Mouse (Mus musculus): Measurements from ENCODE around the gene Sept10. TPM values are rescaled to one million over a fixed set of nuclear protein-coding genes. Genes with fewer than 3 reads are reported as not detected.
A peak's percentile ranks its signal among the peaks of the same experiment; 100 is the strongest.

Gene Sept10
- polyA plus RNA-seq, 1 experiment from 2014 or later, result 9.4 TPM

DNA sequence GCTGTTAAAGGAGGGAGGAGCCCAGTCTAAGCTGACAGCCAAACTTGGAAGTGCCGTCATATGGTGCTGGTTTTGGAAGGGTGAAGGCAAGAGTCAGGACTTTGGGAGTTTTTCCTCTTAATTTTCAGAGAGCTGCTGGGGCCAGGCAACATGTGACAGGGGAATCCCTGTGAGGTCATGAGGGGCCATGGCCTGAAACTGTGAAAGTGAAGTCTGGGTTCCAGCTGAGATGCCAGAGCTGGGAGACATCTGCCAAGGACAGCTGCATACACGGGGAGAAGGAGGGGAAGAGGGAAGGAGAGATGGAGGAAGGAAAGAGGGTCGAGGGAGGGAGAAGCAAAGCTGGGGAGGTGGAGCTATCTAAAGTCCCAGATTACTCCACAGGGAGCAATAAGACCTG is 16.1 kb upstream of the Sept10 start:
- Histone ChIP-seq H3K4me1 (ENCODE audit: control insufficient read depth, low read depth, low read length) (no peaks in the 10 kb centered on the region), H3K9me3 (replicated peaks; ENCODE audit: control insufficient read depth, low read length) (no peaks in the 10 kb centered on the region), H3K27me3 (ENCODE audit: control insufficient read depth, insufficient read depth, low read depth, low read length) (no peaks in the 10 kb centered on the region), H3K27ac (ENCODE audit: low read length) (no peak overlapping the region), H3K36me3 (ENCODE audit: control insufficient read depth, insufficient read depth) (no peaks in the 10 kb centered on the region), H3K9ac (ENCODE audit: low read depth, low read length) (no peak overlapping the region), H3K4me3 (ENCODE audit: low read depth, low read length) (no peak overlapping the region), H3K4me2 (ENCODE audit: low read depth, low read length) (no peak overlapping the region)
- 32% methylated on average over 3 of the region's 3 CpGs for WGBS (ENCODE audit: insufficient replicate concordance)
- no peak for ATAC-seq (ENCODE audit: low read depth)

DNA sequence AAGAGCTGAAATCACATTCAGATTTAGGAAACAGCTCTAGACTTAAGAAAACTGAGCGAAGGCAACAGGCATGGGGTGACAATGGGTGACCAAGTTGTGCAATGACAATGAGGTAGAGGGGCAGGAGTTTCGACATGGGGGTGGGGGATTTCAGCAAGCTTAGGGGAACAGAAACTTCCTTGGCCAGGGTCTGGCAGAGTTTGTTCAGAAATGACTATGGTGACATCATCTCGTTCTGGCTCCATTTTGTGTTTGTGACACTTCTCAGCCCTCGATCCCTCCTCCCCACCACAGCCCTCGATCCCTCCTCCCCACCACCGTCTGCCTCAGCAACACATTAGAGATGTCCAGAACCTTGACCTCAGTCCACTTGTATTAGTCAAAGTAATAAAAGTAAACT is 14.8 kb upstream of the Sept10 start:
- no peak overlapping the region for H3K27ac ChIP-seq (ENCODE audit: low read length)
- H3K36me3 ChIP-seq (ENCODE audit: control insufficient read depth, insufficient read depth), result no peaks in the 10 kb centered on the region
- H3K4me2 ChIP-seq (ENCODE audit: low read depth, low read length), result no peak overlapping the region
- H3K9ac ChIP-seq (ENCODE audit: low read depth, low read length), result no peak overlapping the region
- 49% methylated on average over 6 of the region's 6 CpGs for WGBS (ENCODE audit: insufficient replicate concordance)
- H3K4me1 ChIP-seq (ENCODE audit: control insufficient read depth, low read depth, low read length), result no peaks in the 10 kb centered on the region
- H3K27me3 ChIP-seq (ENCODE audit: control insufficient read depth, insufficient read depth, low read depth, low read length), result no peaks in the 10 kb centered on the region
- no peaks in the 10 kb centered on the region for H3K9me3 ChIP-seq (replicated peaks; ENCODE audit: control insufficient read depth, low read length)
- no peak overlapping the region for H3K4me3 ChIP-seq (ENCODE audit: low read depth, low read length)
- ATAC-seq (ENCODE audit: low read depth), result no peak

GRCm38 (mm10) chr10:59235847-59236246 is 14.2 kb upstream of the Sept10 start:
- 38% methylated on average over 4 of the region's 4 CpGs for WGBS (ENCODE audit: insufficient replicate concordance)
- ATAC-seq (ENCODE audit: low read depth), result no peak

GRCm38 (mm10) chr10:59235227-59235626 is 13.6 kb upstream of the Sept10 start:
- Histone ChIP-seq H3K4me2 (ENCODE audit: low read depth, low read length) (no peak overlapping the region), H3K9me3 (replicated peaks; ENCODE audit: control insufficient read depth, low read length) (no peaks in the 10 kb centered on the region), H3K36me3 (ENCODE audit: control insufficient read depth, insufficient read depth) (no peaks in the 10 kb centered on the region), H3K27me3 (ENCODE audit: control insufficient read depth, insufficient read depth, low read depth, low read length) (no peaks in the 10 kb centered on the region), H3K4me1 (ENCODE audit: control insufficient read depth, low read depth, low read length) (no peaks in the 10 kb centered on the region), H3K4me3 (ENCODE audit: low read depth, low read length) (no peak overlapping the region), H3K27ac (ENCODE audit: low read length) (no peak overlapping the region), H3K9ac (ENCODE audit: low read depth, low read length) (no peak overlapping the region)
- no peak for ATAC-seq (ENCODE audit: low read depth)
- 72% methylated on average over 2 of the region's 2 CpGs for WGBS (ENCODE audit: insufficient replicate concordance)

More at GRCm38 (mm10) chr10:59235847-59236246, 14.2 kb upstream of the Sept10 start:
- H3K4me2 ChIP-seq (ENCODE audit: low read depth, low read length), result no peak overlapping the region
- H3K27me3 ChIP-seq (ENCODE audit: control insufficient read depth, insufficient read depth, low read depth, low read length), result no peaks in the 10 kb centered on the region
- no peak overlapping the region for H3K27ac ChIP-seq (ENCODE audit: low read length)
- H3K9ac ChIP-seq (ENCODE audit: low read depth, low read length), result no peak overlapping the region
- H3K4me1 ChIP-seq (ENCODE audit: control insufficient read depth, low read depth, low read length), result no peaks in the 10 kb centered on the region
- no peak overlapping the region for H3K4me3 ChIP-seq (ENCODE audit: low read depth, low read length)
- no peaks in the 10 kb centered on the region for H3K9me3 ChIP-seq (replicated peaks; ENCODE audit: control insufficient read depth, low read length)
- no peaks in the 10 kb centered on the region for H3K36me3 ChIP-seq (ENCODE audit: control insufficient read depth, insufficient read depth)

DNA sequence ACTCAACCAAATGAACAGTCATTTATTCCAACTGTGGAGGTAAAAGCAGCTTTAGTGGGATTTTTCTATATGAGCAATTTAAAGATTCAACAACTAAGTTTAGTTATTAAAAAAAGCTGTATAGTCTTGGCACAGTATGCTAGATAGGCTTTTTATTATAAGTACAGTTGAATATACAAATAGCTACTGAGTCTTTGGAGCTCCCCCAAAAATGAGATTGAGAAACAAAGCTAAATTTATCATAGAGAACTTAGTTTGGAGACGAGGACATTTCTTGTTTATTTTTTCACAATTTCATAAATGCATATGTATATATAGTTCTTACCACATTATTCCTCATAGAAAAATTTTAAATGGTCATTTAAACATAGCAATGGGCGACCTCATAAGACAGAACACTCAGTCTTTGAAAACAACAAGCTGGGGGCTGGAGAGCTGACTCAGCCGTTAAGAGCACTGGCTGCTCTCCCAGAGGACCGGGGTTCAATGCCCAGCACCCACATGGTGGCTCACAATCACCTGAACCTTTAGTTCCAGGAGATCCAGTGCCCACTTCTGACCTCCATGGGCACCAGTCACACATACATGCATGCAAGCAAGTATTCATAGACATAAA is 7.7 kb upstream of the Sept10 start:
- H3K9me3 ChIP-seq (replicated peaks; ENCODE audit: control insufficient read depth, low read length), result no peaks in the 10 kb centered on the region
- WGBS (ENCODE audit: insufficient replicate concordance), result 47% methylated on average over 4 of the region's 4 CpGs
- ATAC-seq (ENCODE audit: low read depth), result no peak
- no peaks in the 10 kb centered on the region for H3K27me3 ChIP-seq (ENCODE audit: control insufficient read depth, insufficient read depth, low read depth, low read length)
- no peaks in the 10 kb centered on the region for H3K36me3 ChIP-seq (ENCODE audit: control insufficient read depth, insufficient read depth)
- H3K4me3 ChIP-seq (ENCODE audit: low read depth, low read length), result no peak overlapping the region
- no peak overlapping the region for H3K4me2 ChIP-seq (ENCODE audit: low read depth, low read length)
- H3K4me1 ChIP-seq (ENCODE audit: control insufficient read depth, low read depth, low read length), result no peaks in the 10 kb centered on the region
- H3K27ac ChIP-seq (ENCODE audit: low read length), result no peak overlapping the region
- no peak overlapping the region for H3K9ac ChIP-seq (ENCODE audit: low read depth, low read length)

DNA sequence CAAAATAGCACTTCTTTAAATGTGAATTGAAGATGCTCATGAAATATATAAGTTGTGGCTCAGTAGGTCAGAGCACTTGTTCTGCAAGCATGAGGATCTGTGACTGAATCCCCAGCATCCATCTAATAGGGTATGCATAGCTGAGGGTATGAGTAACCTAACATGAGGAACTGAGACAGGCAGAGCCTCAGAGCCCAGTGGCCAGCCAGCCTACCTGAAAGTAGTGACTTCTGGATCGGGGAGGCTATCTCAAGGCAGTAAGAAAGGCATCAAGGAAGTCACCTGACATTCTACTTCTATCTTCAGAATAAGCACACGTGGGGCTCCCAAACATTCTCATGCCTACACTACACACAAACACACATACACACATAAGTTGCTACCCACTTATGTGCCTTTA is 3.5 kb upstream of the Sept10 start:
- Histone ChIP-seq H3K9me3 (replicated peaks; ENCODE audit: control insufficient read depth, low read length) (no peaks in the 10 kb centered on the region), H3K27ac (ENCODE audit: low read length) (no peak overlapping the region), H3K4me1 (ENCODE audit: control insufficient read depth, low read depth, low read length) (peaks cover 8% of the 10 kb centered on the region), H3K36me3 (ENCODE audit: control insufficient read depth, insufficient read depth) (no peaks in the 10 kb centered on the region), H3K4me3 (ENCODE audit: low read depth, low read length) (no peak overlapping the region), H3K27me3 (ENCODE audit: control insufficient read depth, insufficient read depth, low read depth, low read length) (peaks cover 32% of the 10 kb centered on the region), H3K4me2 (ENCODE audit: low read depth, low read length) (no peak overlapping the region), H3K9ac (ENCODE audit: low read depth, low read length) (no peak overlapping the region)
- WGBS (ENCODE audit: insufficient replicate concordance), result 48% methylated on average over 2 of the region's 2 CpGs
- ATAC-seq (ENCODE audit: low read depth), result no peak

- Histone ChIP-seq H3K27ac (ENCODE audit: low read length) (no peak overlapping the region), H3K36me3 (ENCODE audit: control insufficient read depth, insufficient read depth) (no peaks in the 10 kb centered on the region), H3K4me1 (ENCODE audit: control insufficient read depth, low read depth, low read length) (peaks cover 8% of the 10 kb centered on the region), H3K9ac (ENCODE audit: low read depth, low read length) (no peak overlapping the region), H3K4me3 (ENCODE audit: low read depth, low read length) (no peak overlapping the region), H3K27me3 (ENCODE audit: control insufficient read depth, insufficient read depth, low read depth, low read length) (peaks cover 34% of the 10 kb centered on the region), H3K4me2 (ENCODE audit: low read depth, low read length) (peak overlapping the region; percentile 85; the same call in 1 of the 2 replicates), H3K9me3 (replicated peaks; ENCODE audit: control insufficient read depth, low read length) (no peaks in the 10 kb centered on the region)
- WGBS (ENCODE audit: insufficient replicate concordance), result 66% methylated on average over 4 of the region's 4 CpGs
- ATAC-seq (ENCODE audit: low read depth), result no peak
Observed at GRCm38 (mm10) chr10:59223890-59224289, 2.2 kb upstream of the Sept10 start.

GRCm38 (mm10) chr10:59223301-59223700 is 1.7 kb upstream of the Sept10 start:
- H3K27me3 ChIP-seq (ENCODE audit: control insufficient read depth, insufficient read depth, low read depth, low read length), result peaks cover 36% of the 10 kb centered on the region
- peak overlapping the region; percentile 65 for H3K4me3 ChIP-seq (ENCODE audit: low read depth, low read length)
- no peaks in the 10 kb centered on the region for H3K36me3 ChIP-seq (ENCODE audit: control insufficient read depth, insufficient read depth)
- H3K27ac ChIP-seq (ENCODE audit: low read length), result no peak overlapping the region
- no peak overlapping the region for H3K9ac ChIP-seq (ENCODE audit: low read depth, low read length)
- peak overlapping the region; percentile 85 for H3K4me2 ChIP-seq (ENCODE audit: low read depth, low read length)
- WGBS (ENCODE audit: insufficient replicate concordance), result 39% methylated on average over 14 of the region's 14 CpGs
- no peaks in the 10 kb centered on the region for H3K9me3 ChIP-seq (replicated peaks; ENCODE audit: control insufficient read depth, low read length)
- ATAC-seq (ENCODE audit: low read depth), result no peak
- H3K4me1 ChIP-seq (ENCODE audit: control insufficient read depth, low read depth, low read length), result peaks cover 8% of the 10 kb centered on the region

- no peaks in the 10 kb centered on the region for H3K36me3 ChIP-seq (ENCODE audit: control insufficient read depth, insufficient read depth)
- H3K4me2 ChIP-seq (ENCODE audit: low read depth, low read length), result peak overlapping the region; percentile 85
- peak overlapping the region; percentile 70 for H3K9ac ChIP-seq (ENCODE audit: low read depth, low read length)
- H3K4me1 ChIP-seq (ENCODE audit: control insufficient read depth, low read depth, low read length), result peaks cover 8% of the 10 kb centered on the region
- peak overlapping the region; percentile 24 for H3K27ac ChIP-seq (ENCODE audit: low read length)
- H3K27me3 ChIP-seq (ENCODE audit: control insufficient read depth, insufficient read depth, low read depth, low read length), result peaks cover 36% of the 10 kb centered on the region
- ATAC-seq (ENCODE audit: low read depth), result no peak
- H3K4me3 ChIP-seq (ENCODE audit: low read depth, low read length), result peak overlapping the region; percentile 65
- no peaks in the 10 kb centered on the region for H3K9me3 ChIP-seq (replicated peaks; ENCODE audit: control insufficient read depth, low read length)
- WGBS (ENCODE audit: insufficient replicate concordance), result 4% methylated on average over 48 of the region's 49 CpGs
Observed at GRCm38 (mm10) chr10:59222271-59223101, 839 bp upstream of the Sept10 start.

Measured in liver, embryonic 16.5 days (tissue).